Mouse (Mus musculus): ENCODE data around the gene Mrps15. TPM values are rescaled to one million over a fixed set of nuclear protein-coding genes. Genes with fewer than 3 reads are reported as not detected.

Gene Mrps15
- total RNA-seq, 2 experiments from 2014 or later = 46.6 to 47.9 TPM

Other genes with a start within 250 kb of the Mrps15 start
- gene Csf3r, start 22.4 kb upstream of the Mrps15 start, total RNA-seq (2021) = 1 to 10 TPM; 3.3 to 4.2 TPM
- gene Oscp1, start 11.6 kb downstream of the Mrps15 start, total RNA-seq (2021) = 10 to 100 TPM; 45.5 to 49.0 TPM
- gene Lsm10, start 49.7 kb downstream of the Mrps15 start, total RNA-seq (2021) = 10 to 100 TPM; 12.9 to 13.1 TPM
- 10 to 100 TPM; 20.8 to 21.3 TPM for gene Stk40, start 57.0 kb downstream of the Mrps15 start, total RNA-seq (2021)
- gene Eva1b, start 100.8 kb downstream of the Mrps15 start, total RNA-seq (2021) = 1 to 10 TPM; 6.5 to 6.7 TPM
- gene Sh3d21, start 116.6 kb downstream of the Mrps15 start, total RNA-seq (2021) = 1 to 10 TPM; 1.2 to 1.8 TPM
- 100 to 1,000 TPM; 142 to 149 TPM for gene Thrap3, start 155.8 kb downstream of the Mrps15 start, total RNA-seq (2021)
- 100 to 1,000 TPM; 222 to 233 TPM for gene Map7d1, start 209.4 kb downstream of the Mrps15 start, total RNA-seq (2021)
- 10 to 100 TPM; 83.9 to 88.2 TPM for gene Trappc3, start 215.4 kb downstream of the Mrps15 start, total RNA-seq (2021)
- gene Col8a2, start 239.9 kb downstream of the Mrps15 start, total RNA-seq (2021) = 1 to 10 TPM; 1.9 to 8.4 TPM